Mouse (Mus musculus): Measurements from ENCODE around the gene Ifi35. TPM values are rescaled to one million over a fixed set of nuclear protein-coding genes. Genes with fewer than 3 reads are reported as not detected.
"Not testable (repeated sequence)": the region's sequence is repeated elsewhere in the genome, so short reads cannot be mapped to it uniquely, and the experiment has no call there.

Ifi35 gene
- polyA plus RNA-seq, 1 experiment from 2014 or later = 29.7 TPM

DNA sequence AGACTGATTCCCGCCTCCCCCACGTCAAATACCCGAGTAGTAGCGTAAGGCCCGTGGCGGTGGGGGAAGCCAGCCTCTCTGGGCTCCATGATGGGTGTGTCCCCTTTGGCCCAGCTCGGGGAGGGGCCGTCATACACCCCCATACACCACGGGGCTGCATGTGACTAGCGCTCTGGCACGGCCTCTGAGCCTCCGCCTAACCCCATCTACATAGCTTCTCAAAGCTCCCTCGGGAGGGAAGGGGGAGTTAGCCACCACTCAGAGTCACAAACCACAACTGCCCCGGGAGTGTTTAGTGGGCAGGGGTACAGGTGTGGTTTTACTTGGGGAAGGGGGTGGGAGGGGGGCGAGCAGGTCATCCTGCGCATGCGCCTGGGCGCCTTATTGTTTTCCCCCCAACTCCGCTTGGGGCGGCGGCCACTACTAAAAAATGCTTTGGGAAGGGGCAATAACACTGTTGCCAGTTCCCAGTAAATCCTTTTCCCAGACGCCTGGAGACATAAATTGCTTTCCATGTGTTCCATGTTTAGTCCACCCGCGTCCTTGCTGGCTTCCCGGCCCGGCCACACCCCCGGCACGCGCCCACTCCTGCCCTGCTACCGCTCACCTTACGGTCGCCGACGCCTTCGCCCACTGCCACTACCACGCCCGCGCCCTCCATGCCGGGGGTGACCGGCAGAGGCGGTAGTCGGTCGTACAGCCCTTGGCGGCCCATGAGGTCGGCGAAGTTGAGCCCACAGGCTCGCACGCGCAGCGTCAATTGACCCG lies 17.1 kb downstream of the Ifi35 start:
- H3K27me3 ChIP-seq (replicated peaks; ENCODE audit: control insufficient read depth, insufficient read depth, low read length) = no peaks in the 10 kb centered on the region
- ATAC-seq = peak; percentile 53
- peak overlapping the region; percentile 91 for H3K4me3 ChIP-seq (ENCODE audit: low read length)
- peak overlapping the region; percentile 86 for H3K9ac ChIP-seq (ENCODE audit: low read depth, low read length)
- H3K4me2 ChIP-seq (ENCODE audit: low read depth, low read length) = peak overlapping the region; percentile 93
- peak overlapping the region; percentile 92 for H3K27ac ChIP-seq (ENCODE audit: low read length)
- 1% methylated on average over 51 of the region's 51 CpGs for WGBS
- H3K4me1 ChIP-seq (ENCODE audit: control insufficient read depth, insufficient read depth, low read length) = peaks cover 34% of the 10 kb centered on the region
- no peaks in the 10 kb centered on the region for H3K9me3 ChIP-seq (ENCODE audit: control insufficient read depth, low read length)
- peaks cover 5% of the 10 kb centered on the region; the same call in 1 of the 2 replicates for H3K36me3 ChIP-seq (ENCODE audit: control insufficient read depth, insufficient read depth, low read length)

DNA sequence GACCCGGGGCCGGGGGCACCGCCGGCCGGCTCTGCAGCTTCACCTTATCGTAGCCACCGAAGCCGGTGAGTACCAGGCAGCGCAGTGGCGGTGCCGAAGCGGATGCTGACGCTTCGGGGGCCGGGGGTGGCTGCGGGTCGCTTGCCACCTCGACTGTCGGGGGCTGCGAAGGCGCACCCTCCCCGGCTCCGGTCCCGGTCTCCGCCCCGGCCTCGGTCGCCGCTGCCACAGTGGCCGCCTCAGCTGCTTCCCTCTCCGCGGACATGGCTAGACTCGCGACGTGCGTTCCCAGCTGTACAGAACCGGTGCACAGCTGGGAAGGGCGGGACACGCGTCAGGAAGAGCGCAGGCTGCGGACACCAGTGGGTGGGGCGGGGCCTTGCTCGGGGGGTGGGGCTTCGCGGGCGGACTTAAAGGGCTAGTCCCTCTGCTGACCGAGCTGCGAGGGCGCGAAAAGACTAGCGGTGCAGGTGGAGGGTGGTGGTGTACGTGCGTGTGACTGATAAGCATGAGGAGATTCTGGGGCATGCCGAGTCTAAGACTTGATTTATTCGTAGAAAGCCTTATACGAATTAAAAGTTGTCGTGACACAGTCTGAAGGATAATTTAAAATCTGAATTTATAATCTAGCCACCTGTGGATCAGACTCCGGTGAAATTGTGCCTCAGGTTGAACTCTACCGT lies 17.8 kb downstream of the Ifi35 start, which contains the start of gene Vat1:
Gene Vat1 (minus strand): TSS at position 362 of the 683 bp plus-strand sequence.
- H3K4me2 ChIP-seq (ENCODE audit: low read depth, low read length) = peak within 1 kb of the TSS; percentile 93
- H3K9me3 ChIP-seq (ENCODE audit: control insufficient read depth, low read length) = no peaks in the 10 kb centered on the region
- WGBS = under 1% methylated on average over 60 of the region's 60 CpGs
- ATAC-seq = peak; percentile 56
- no peaks in the 10 kb centered on the region for H3K27me3 ChIP-seq (replicated peaks; ENCODE audit: control insufficient read depth, insufficient read depth, low read length)
- peak within 1 kb of the TSS; percentile 91 for H3K4me3 ChIP-seq (ENCODE audit: low read length)
- H3K4me1 ChIP-seq (ENCODE audit: control insufficient read depth, insufficient read depth, low read length) = peaks cover 34% of the 10 kb centered on the region
- peaks cover 5% of the 10 kb centered on the region; the same call in 1 of the 2 replicates for H3K36me3 ChIP-seq (ENCODE audit: control insufficient read depth, insufficient read depth, low read length)
- H3K27ac ChIP-seq (ENCODE audit: low read length) = peak within 1 kb of the TSS; percentile 92
- peak within 1 kb of the TSS; percentile 86 for H3K9ac ChIP-seq (ENCODE audit: low read depth, low read length)

DNA sequence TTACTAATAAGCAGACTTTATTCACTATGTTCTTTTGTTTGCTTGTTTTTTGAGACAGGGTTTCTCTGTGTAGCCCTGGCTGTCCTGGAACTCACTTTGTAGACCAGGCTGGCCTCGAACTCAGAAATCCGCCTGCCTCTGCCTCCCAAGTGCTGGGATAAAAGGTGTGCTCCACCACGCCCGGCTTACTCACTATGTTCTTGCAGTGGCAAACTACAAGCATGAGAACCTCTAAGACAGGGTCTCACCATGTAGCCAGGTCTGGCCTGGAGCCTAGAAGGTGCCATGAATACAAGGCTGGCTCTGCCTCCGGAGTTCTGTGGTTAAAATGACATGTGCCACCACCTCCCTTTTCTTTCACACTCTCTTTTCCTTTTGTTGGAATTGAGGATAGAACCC lies 18.3 kb downstream of the Ifi35 start:
- peak overlapping the region; percentile 91; the same call in 1 of the 2 replicates for H3K4me3 ChIP-seq (ENCODE audit: low read length)
- H3K27me3 ChIP-seq (replicated peaks; ENCODE audit: control insufficient read depth, insufficient read depth, low read length); H3K9ac ChIP-seq (ENCODE audit: low read depth, low read length); ATAC-seq; H3K9me3 ChIP-seq (ENCODE audit: control insufficient read depth, low read length); H3K36me3 ChIP-seq (ENCODE audit: control insufficient read depth, insufficient read depth, low read length); H3K27ac ChIP-seq (ENCODE audit: low read length): not testable (repeated sequence)
- 53% methylated on average over 5 of the region's 5 CpGs for WGBS
- peaks cover 34% of the 10 kb centered on the region for H3K4me1 ChIP-seq (ENCODE audit: control insufficient read depth, insufficient read depth, low read length)
- peak overlapping the region; percentile 93; the same call in 1 of the 2 replicates for H3K4me2 ChIP-seq (ENCODE audit: low read depth, low read length)

DNA sequence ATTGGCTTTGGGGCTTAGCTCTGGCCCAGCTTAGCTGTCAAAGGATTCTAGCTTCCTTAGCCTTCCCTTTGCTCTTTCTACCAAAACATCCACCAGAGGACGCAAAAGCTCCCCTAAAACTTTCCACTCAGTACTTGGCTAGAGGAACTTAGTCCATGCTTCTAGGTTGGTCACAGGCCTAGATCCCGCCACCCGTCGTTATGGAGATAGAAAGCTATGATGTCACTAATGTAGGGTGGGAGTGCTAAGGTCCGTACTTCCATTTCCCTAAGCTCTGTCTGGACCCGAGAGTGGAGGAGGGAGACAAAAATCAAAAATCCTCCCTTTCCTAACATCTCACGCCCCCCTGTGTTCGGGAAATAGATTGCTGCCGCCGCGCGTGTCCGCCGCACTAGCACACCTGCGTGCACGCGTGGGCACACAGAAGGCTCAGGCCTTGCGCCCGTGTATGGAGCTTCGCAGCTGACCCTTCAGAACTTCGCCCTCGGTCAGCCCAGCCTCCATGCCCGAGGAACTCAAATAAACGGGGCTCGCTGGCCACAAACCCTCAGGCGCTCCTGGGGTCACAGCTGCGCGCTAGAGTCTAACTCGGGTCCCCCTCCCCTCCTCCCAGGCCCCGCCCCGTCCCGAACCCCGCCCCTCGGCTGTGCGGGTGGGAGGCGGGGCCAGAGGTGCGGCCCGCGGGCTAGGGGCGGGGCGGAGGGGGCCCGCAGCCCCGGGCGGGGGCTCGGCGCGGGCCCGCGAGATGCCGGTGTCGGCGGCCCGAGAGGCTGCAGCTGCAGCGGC lies 19.5 kb downstream of the Ifi35 start:
- Histone ChIP-seq H3K27ac (ENCODE audit: low read length) (peak overlapping the region; percentile 80), H3K27me3 (replicated peaks; ENCODE audit: control insufficient read depth, insufficient read depth, low read length) (no peaks in the 10 kb centered on the region), H3K9ac (ENCODE audit: low read depth, low read length) (peak overlapping the region; percentile 84), H3K36me3 (ENCODE audit: control insufficient read depth, insufficient read depth, low read length) (no peaks in the 10 kb centered on the region), H3K4me3 (ENCODE audit: low read length) (peak overlapping the region; percentile 82), H3K9me3 (ENCODE audit: control insufficient read depth, low read length) (no peaks in the 10 kb centered on the region), H3K4me1 (ENCODE audit: control insufficient read depth, insufficient read depth, low read length) (peaks cover 26% of the 10 kb centered on the region), H3K4me2 (ENCODE audit: low read depth, low read length) (peak overlapping the region; percentile 96)
- ATAC-seq = peak; percentile 67
- under 1% methylated on average over 44 of the region's 54 CpGs for WGBS

DNA sequence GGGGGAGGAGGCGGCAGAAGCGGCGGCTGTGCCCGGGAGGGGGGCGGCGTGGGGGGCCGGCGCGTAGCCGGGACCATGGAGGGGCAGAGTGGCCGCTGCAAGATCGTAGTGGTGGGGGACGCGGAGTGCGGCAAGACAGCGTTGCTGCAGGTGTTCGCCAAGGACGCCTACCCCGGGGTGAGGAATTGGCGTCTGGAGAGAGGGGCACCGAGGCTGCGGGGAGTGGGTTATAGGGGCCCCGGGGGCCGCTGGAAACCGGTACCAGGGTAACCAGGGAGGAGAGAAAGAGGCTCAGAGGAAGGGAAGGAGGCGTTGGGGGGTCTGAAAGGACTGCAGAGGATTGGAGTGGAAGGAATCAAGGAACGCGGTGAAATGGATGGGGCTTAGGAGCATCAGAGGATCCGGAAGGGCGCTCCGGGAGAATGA lies 20.1 kb downstream of the Ifi35 start:
- peaks cover 24% of the 10 kb centered on the region for H3K4me1 ChIP-seq (ENCODE audit: control insufficient read depth, insufficient read depth, low read length)
- no peaks in the 10 kb centered on the region for H3K27me3 ChIP-seq (replicated peaks; ENCODE audit: control insufficient read depth, insufficient read depth, low read length)
- H3K36me3 ChIP-seq (ENCODE audit: control insufficient read depth, insufficient read depth, low read length) = no peaks in the 10 kb centered on the region
- H3K9me3 ChIP-seq (ENCODE audit: control insufficient read depth, low read length) = no peaks in the 10 kb centered on the region
- peak overlapping the region; percentile 84 for H3K9ac ChIP-seq (ENCODE audit: low read depth, low read length)
- peak overlapping the region; percentile 80 for H3K27ac ChIP-seq (ENCODE audit: low read length)
- H3K4me2 ChIP-seq (ENCODE audit: low read depth, low read length) = peak overlapping the region; percentile 96
- peak; percentile 10; the same call in 1 of the 2 replicates for ATAC-seq
- peak overlapping the region; percentile 82 for H3K4me3 ChIP-seq (ENCODE audit: low read length)
- 1% methylated on average over 30 of the region's 31 CpGs for WGBS

DNA sequence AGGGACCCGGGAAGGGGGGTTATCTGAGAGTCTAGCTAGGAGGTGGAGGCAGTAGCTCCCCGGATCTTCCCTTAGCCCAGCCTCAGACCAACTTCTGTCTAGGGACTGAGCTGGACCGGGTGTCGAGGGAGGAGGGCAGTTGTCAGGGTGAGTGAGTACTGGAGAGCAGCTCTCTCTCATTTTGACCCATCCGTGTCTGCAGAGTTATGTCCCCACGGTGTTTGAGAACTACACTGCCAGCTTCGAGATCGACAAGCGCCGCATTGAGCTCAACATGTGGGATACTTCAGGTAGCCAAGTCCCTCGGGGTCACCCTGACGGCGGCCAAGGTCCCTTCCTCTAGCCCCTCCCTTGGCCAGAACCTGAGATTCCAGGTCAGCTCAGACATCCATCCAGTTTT lies 20.5 kb downstream of the Ifi35 start:
- 4% methylated on average over 13 of the region's 13 CpGs for WGBS
- H3K4me1 ChIP-seq (ENCODE audit: control insufficient read depth, insufficient read depth, low read length) = peaks cover 20% of the 10 kb centered on the region

DNA sequence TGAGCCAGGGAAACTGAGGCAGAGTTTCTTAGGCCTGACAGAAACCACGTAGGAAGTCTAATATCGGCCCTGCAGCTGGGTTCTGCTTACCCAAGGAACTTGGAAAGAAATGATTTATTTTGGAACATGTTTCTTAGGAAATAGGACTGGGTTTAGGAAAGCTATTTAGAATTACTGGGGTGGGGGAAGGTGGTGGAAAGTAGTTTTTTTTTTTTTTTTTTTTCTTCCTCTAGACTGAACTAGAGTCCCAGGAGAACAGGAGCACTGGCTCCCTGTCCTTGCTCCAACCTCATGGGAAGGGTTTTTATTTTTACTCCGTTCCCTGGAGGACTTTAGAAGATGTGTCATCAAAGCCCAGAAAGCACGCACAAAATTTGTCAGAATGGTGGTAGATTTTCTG lies 20.9 kb downstream of the Ifi35 start:
- Histone ChIP-seq H3K36me3 (ENCODE audit: control insufficient read depth, insufficient read depth, low read length) (no peaks in the 10 kb centered on the region), H3K9ac (ENCODE audit: low read depth, low read length) (no peak overlapping the region; the same call in 1 of the 2 replicates), H3K4me2 (ENCODE audit: low read depth, low read length) (peak overlapping the region; percentile 96), H3K4me1 (ENCODE audit: control insufficient read depth, insufficient read depth, low read length) (peaks cover 16% of the 10 kb centered on the region), H3K27ac (ENCODE audit: low read length) (no peak overlapping the region), H3K9me3 (ENCODE audit: control insufficient read depth, low read length) (no peaks in the 10 kb centered on the region), H3K27me3 (replicated peaks; ENCODE audit: control insufficient read depth, insufficient read depth, low read length) (no peaks in the 10 kb centered on the region), H3K4me3 (ENCODE audit: low read length) (peak overlapping the region; percentile 82)
- ATAC-seq = no peak
- WGBS = 57% methylated on average over 4 of the region's 4 CpGs

More for the DNA sequence above, 20.5 kb downstream of the Ifi35 start:
- Histone ChIP-seq H3K4me3 (ENCODE audit: low read length) (peak overlapping the region; percentile 82), H3K27ac (ENCODE audit: low read length) (peak overlapping the region; percentile 80), H3K9ac (ENCODE audit: low read depth, low read length) (peak overlapping the region; percentile 84), H3K4me2 (ENCODE audit: low read depth, low read length) (peak overlapping the region; percentile 96), H3K9me3 (ENCODE audit: control insufficient read depth, low read length) (no peaks in the 10 kb centered on the region), H3K36me3 (ENCODE audit: control insufficient read depth, insufficient read depth, low read length) (no peaks in the 10 kb centered on the region), H3K27me3 (replicated peaks; ENCODE audit: control insufficient read depth, insufficient read depth, low read length) (no peaks in the 10 kb centered on the region)
- ATAC-seq = no peak

DNA sequence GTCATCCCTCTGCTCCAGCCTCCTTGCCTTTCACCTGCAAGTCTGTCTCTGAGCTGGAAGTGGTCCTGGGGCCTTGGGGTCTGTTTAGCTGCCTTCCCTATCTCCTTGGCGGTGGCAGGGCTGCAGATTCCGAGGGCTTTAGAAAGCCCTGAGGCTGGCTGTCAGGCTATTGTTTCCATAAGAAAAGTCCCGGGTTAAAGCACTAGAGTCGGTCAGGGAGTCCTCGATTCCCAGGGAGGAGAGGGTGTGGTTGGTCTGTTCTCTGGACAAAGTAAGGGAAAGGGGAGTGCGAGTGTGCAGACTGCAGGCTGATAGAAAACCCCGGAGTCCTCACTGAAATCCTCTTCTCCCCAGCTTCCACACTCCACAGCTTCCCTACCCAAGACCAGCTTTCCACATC lies 22.0 kb downstream of the Ifi35 start:
- no peak overlapping the region for H3K4me2 ChIP-seq (ENCODE audit: low read depth, low read length)
- no peak overlapping the region for H3K4me3 ChIP-seq (ENCODE audit: low read length)
- no peak for ATAC-seq
- peaks cover 12% of the 10 kb centered on the region for H3K4me1 ChIP-seq (ENCODE audit: control insufficient read depth, insufficient read depth, low read length)
- no peak overlapping the region for H3K27ac ChIP-seq (ENCODE audit: low read length)
- H3K27me3 ChIP-seq (replicated peaks; ENCODE audit: control insufficient read depth, insufficient read depth, low read length) = no peaks in the 10 kb centered on the region
- H3K9me3 ChIP-seq (ENCODE audit: control insufficient read depth, low read length) = no peaks in the 10 kb centered on the region
- no peaks in the 10 kb centered on the region for H3K36me3 ChIP-seq (ENCODE audit: control insufficient read depth, insufficient read depth, low read length)
- WGBS = 47% methylated on average over 7 of the region's 7 CpGs
- H3K9ac ChIP-seq (ENCODE audit: low read depth, low read length) = no peak overlapping the region

DNA sequence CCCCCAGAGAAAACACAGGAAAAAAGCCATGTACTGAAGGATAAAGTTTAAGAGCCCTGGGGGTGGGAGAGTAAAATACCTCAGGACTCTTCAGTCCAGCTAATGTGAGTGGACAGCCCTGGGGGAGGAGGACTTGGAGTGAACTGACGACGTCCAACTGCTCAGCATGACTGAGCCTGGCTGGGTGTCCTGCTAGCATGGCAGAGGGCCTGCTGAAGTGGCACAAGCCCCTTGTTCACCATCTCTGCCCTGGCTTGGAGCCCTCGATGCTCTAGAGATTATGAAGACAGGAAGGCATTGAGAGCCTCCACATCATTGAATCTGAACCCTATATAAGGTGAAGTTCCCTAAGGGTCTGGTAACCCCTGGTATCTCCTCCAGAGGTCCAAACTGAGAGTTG lies 23.7 kb downstream of the Ifi35 start:
- H3K4me3 ChIP-seq (ENCODE audit: low read length) = no peak overlapping the region
- WGBS = 49% methylated on average over 3 of the region's 3 CpGs
- H3K4me1 ChIP-seq (ENCODE audit: control insufficient read depth, insufficient read depth, low read length) = peaks cover 12% of the 10 kb centered on the region
- no peak for ATAC-seq
- H3K27me3 ChIP-seq (replicated peaks; ENCODE audit: control insufficient read depth, insufficient read depth, low read length) = no peaks in the 10 kb centered on the region
- H3K27ac ChIP-seq (ENCODE audit: low read length) = no peak overlapping the region
- no peak overlapping the region for H3K9ac ChIP-seq (ENCODE audit: low read depth, low read length)
- no peak overlapping the region for H3K4me2 ChIP-seq (ENCODE audit: low read depth, low read length)
- H3K9me3 ChIP-seq (ENCODE audit: control insufficient read depth, low read length) = no peaks in the 10 kb centered on the region
- no peaks in the 10 kb centered on the region for H3K36me3 ChIP-seq (ENCODE audit: control insufficient read depth, insufficient read depth, low read length)
